Mouse (Mus musculus) small intestine, adult 2 months (tissue): ENCODE measurements around the gene Umad1. TPM values are rescaled to one million over a fixed set of nuclear protein-coding genes. Genes with fewer than 3 reads are reported as not detected.

Source experiments
- H3K27ac ChIP-seq: fragments of 200-500 bp; 2 replicates; pipeline ENCODE4 v1.5.1; 2012; ENCODE audit warnings: low read depth, low read length, control low read depth, inconsistent platforms; ENCODE audit not compliant: insufficient read depth
- H3K27me3 ChIP-seq: fragments of 200-500 bp; 2 replicates; pipeline ENCODE4 v1.6.1; 2012; ENCODE audit warnings: mild to moderate bottlenecking, moderate library complexity, low read length, inconsistent platforms; ENCODE audit not compliant: control insufficient read depth, insufficient read depth
- H3K36me3 ChIP-seq: fragments of 200-500 bp; 2 replicates; pipeline ENCODE4 v1.6.1; 2012; ENCODE audit warnings: mild to moderate bottlenecking, low read length, control low read depth, inconsistent platforms; ENCODE audit not compliant: control insufficient read depth, insufficient read depth
- H3K4me1 ChIP-seq: fragments of 200-500 bp; 2 replicates; pipeline ENCODE4 v1.6.1; 2012; ENCODE audit warnings: low read length, inconsistent platforms, mixed read lengths; ENCODE audit not compliant: control insufficient read depth, insufficient read depth, insufficient read length
- H3K4me3 ChIP-seq: fragments of 200-500 bp; 2 replicates; pipeline ENCODE4 v1.5.1; 2012; ENCODE audit warnings: low read depth, mild to moderate bottlenecking, control low read depth, inconsistent platforms, low read length, moderate library complexity
- CTCF ChIP-seq: fragments of 200-500 bp; IDR thresholded peaks from 2 replicates; pipeline ENCODE4 v1.5.1; 2012; ENCODE audit warnings: low read depth, mild to moderate bottlenecking, control low read depth, inconsistent platforms, low read length, moderate library complexity, mixed read lengths; ENCODE audit not compliant: insufficient replicate concordance, insufficient read length; ENCODE audit errors: extremely low read depth
- POLR2A ChIP-seq: fragments of 200-500 bp; IDR thresholded peaks from 2 replicates; pipeline ENCODE4 v1.6.1; 2012; ENCODE audit warnings: low read depth, mild to moderate bottlenecking, control low read depth, inconsistent platforms, low read length, moderate library complexity
- WGBS: fragments of 180-500 bp; shearing (Covaris S2); methylation state at CpG from one replicate; pipeline ENCODE4 v1.1.7; 2018; 5-methylcytosine and 5-hydroxymethylcytosine counted together
- polyA plus RNA-seq: library from polyadenylated mRNA; depleted of rRNA; stranded (reverse); fragments of >200 nt; gene quantifications from 2 replicates; pipeline ENCODE4 v1.2.3, GENCODE M21; 2012

Umad1 gene
- polyA plus RNA-seq, 1 experiment, result 9.0 TPM

- Histone ChIP-seq H3K36me3 (no peaks in the 10 kb centered on the region), H3K4me1 (0 out of 2 replicates have a peak, but pooled peaks cover 1% of the 10 kb centered on the region), H3K27ac (no peak overlapping the region), H3K27me3 (no peaks in the 10 kb centered on the region), H3K4me3 (no peak overlapping the region)
- no peak for TF ChIP-seq CTCF
- TF ChIP-seq POLR2A, result no peak
- WGBS, result 64% methylated on average over 4 of the region's 4 CpGs
Observed at GRCm38 (mm10) chr6:8419485-8420186, 160.5 kb downstream of the Umad1 start.

GRCm38 (mm10) chr6:8420187-8420503 is 161.1 kb downstream of the Umad1 start:
- H3K27me3 ChIP-seq, result no peaks in the 10 kb centered on the region
- WGBS, result 89% methylated on average over 1 of the region's 1 CpGs
- no peak overlapping the region for H3K4me3 ChIP-seq
- TF ChIP-seq POLR2A, result no peak
- 0 out of 2 replicates have a peak, but pooled peaks cover 2% of the 10 kb centered on the region for H3K4me1 ChIP-seq
- H3K36me3 ChIP-seq, result no peaks in the 10 kb centered on the region
- no peak overlapping the region for H3K27ac ChIP-seq

- H3K4me1 ChIP-seq, result 0 out of 2 replicates have a peak, but pooled peaks cover 2% of the 10 kb centered on the region
- H3K36me3 ChIP-seq, result no peaks in the 10 kb centered on the region
- TF ChIP-seq CTCF (no peak), POLR2A (no peak)
- H3K4me3 ChIP-seq, result no peak overlapping the region
- 55% methylated on average over 5 of the region's 5 CpGs for WGBS
- H3K27me3 ChIP-seq, result no peaks in the 10 kb centered on the region
- no peak overlapping the region for H3K27ac ChIP-seq
Observed at GRCm38 (mm10) chr6:8421421-8421820, 162.3 kb downstream of the Umad1 start.

- WGBS, result 83% methylated on average over 10 of the region's 10 CpGs
- TF ChIP-seq CTCF (no peak), POLR2A (no peak)
- Histone ChIP-seq H3K4me3 (no peak overlapping the region), H3K36me3 (no peaks in the 10 kb centered on the region), H3K27ac (no peak overlapping the region), H3K4me1 (0 out of 2 replicates have a peak, but pooled peaks cover 2% of the 10 kb centered on the region), H3K27me3 (no peaks in the 10 kb centered on the region)
Observed at GRCm38 (mm10) chr6:8421959-8422581, 163.0 kb downstream of the Umad1 start.

- Histone ChIP-seq H3K4me1 (peaks cover 5% of the 10 kb centered on the region; the same call in 1 of the 2 replicates), H3K27me3 (no peaks in the 10 kb centered on the region), H3K4me3 (no peak overlapping the region), H3K36me3 (no peaks in the 10 kb centered on the region), H3K27ac (no peak overlapping the region)
- no peak for TF ChIP-seq POLR2A
- no peak for TF ChIP-seq CTCF
- 93% methylated on average over 2 of the region's 2 CpGs for WGBS
Observed at GRCm38 (mm10) chr6:8423142-8423541, 164.1 kb downstream of the Umad1 start.

- WGBS, result 71% methylated on average over 5 of the region's 5 CpGs
Observed at GRCm38 (mm10) chr6:8427692-8428091, 168.6 kb downstream of the Umad1 start.

GRCm38 (mm10) chr6:8430610-8431234 is 171.6 kb downstream of the Umad1 start:
- H3K4me3 ChIP-seq, result no peak overlapping the region
- peaks cover 3% of the 10 kb centered on the region; the same call in 1 of the 2 replicates for H3K4me1 ChIP-seq
- H3K36me3 ChIP-seq, result no peaks in the 10 kb centered on the region
- WGBS, result 94% methylated on average over 9 of the region's 9 CpGs
- TF ChIP-seq CTCF, result no peak
- TF ChIP-seq POLR2A, result no peak
- no peak overlapping the region for H3K27ac ChIP-seq
- no peaks in the 10 kb centered on the region for H3K27me3 ChIP-seq

More at GRCm38 (mm10) chr6:8427692-8428091, 168.6 kb downstream of the Umad1 start:
- H3K27me3 ChIP-seq, result no peaks in the 10 kb centered on the region
- H3K4me1 ChIP-seq, result peaks cover 5% of the 10 kb centered on the region; the same call in 1 of the 2 replicates
- H3K4me3 ChIP-seq, result no peak overlapping the region
- H3K36me3 ChIP-seq, result no peaks in the 10 kb centered on the region
- no peak overlapping the region for H3K27ac ChIP-seq
- no peak for TF ChIP-seq POLR2A
- no peak for TF ChIP-seq CTCF
